In the genomic region with DNA sequence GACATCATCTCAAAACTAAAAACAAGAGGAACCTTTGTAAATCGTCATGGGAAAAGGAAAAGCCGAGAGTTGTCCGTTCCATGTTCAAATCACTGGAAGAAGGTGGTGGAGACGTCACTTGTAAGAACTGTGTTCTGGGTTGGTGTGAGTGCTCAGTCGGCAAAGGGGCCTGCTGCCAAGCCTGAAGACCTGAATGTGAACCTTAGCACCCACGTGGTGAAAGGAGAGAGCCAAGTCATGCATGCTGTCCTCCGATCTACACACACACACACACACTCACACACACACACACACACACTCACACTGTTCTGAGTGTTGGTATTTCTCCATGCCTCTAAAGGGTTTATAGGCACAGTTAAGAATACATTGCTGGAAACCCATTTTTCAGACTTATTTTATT, we compare ENCODE assay signal across 21 mouse cellular contexts. TPM values are rescaled to one million over a fixed set of nuclear protein-coding genes. Genes with fewer than 3 reads are reported as not detected.
DNase-seq lines count a peak whose midpoint lies in the region; ATAC-seq lines count a peak whose summit lies in the region.
"Had no signal": no experiment of that assay in that cellular context is flagged by ENCODE, and none has a peak within 500 bp of the region (broad histone marks: within the 10 kb centered on the region; RNA-seq: fewer than 3 reads in every experiment).

No protein-coding gene starts in this region.

- intact Hi-C loops in left cerebral cortex, postnatal 10 days (cut with DNase I): no loop called here

- no peak overlapping the region for H3K27ac ChIP-seq in kidney, embryonic 15.5 days
- H3K27ac ChIP-seq: embryonic facial prominence, embryonic 13.5 days; forebrain, embryonic 12.5 days; heart, embryonic 10.5 days; hindbrain, embryonic 12.5 days had no signal

- no peak for ATAC-seq in kidney, embryonic 15.5 days (replicated peaks; ENCODE audit: low FRiP score)
- ATAC-seq: activated CD4-positive, CD25-positive, alpha-beta regulatory T cell, adult 4 months; CD4-positive, CD25-positive, alpha-beta regulatory T cell, adult 4 months; forebrain, embryonic 16.5 days; hindbrain, embryonic 16.5 days; Patski had no signal

- H3K4me3 ChIP-seq in kidney, embryonic 15.5 days (replicated peaks): no peak overlapping the region
- H3K4me3 ChIP-seq: embryonic facial prominence, embryonic 13.5 days; forebrain, embryonic 12.5 days; heart, embryonic 10.5 days; hindbrain, embryonic 12.5 days had no signal

- 78% methylated on average over 7 of the region's 7 CpGs for WGBS in kidney, embryonic 15.5 days

- DNase-seq in cerebellum, postnatal 10 days: peak; percentile 41 to 53
- no peak for DNase-seq in cerebellum, postnatal 25 days
- peak; percentile 70 for DNase-seq in kidney, adult 18-20 months
- DNase-seq in kidney, adult 8-10 months: peak; percentile 81 to 86
- peak; percentile 80 to 91 for DNase-seq in kidney, postnatal 25 days
- no peak for DNase-seq in left cerebral cortex, postnatal 10 days (ENCODE audit: extremely low spot score in 1 of 2, low spot score in 2 of 2)
- DNase-seq in lung, postnatal 14 days: no peak
- DNase-seq: adrenal gland, postnatal 25 days; gastrocnemius, postnatal 25 days had no signal

- H3K27me3 ChIP-seq in kidney, embryonic 15.5 days: no peaks in the 10 kb centered on the region
- H3K27me3 ChIP-seq: embryonic facial prominence, embryonic 13.5 days; forebrain, embryonic 12.5 days; hindbrain, embryonic 12.5 days had no signal

- H3K9me3 ChIP-seq in kidney, embryonic 15.5 days (replicated peaks): no peaks in the 10 kb centered on the region
- H3K9me3 ChIP-seq: embryonic facial prominence, embryonic 13.5 days; forebrain, embryonic 12.5 days; G1E; heart, embryonic 10.5 days; hindbrain, embryonic 12.5 days had no signal

- H3K4me2 ChIP-seq in kidney, embryonic 15.5 days: no peak overlapping the region
- H3K4me2 ChIP-seq: embryonic facial prominence, embryonic 13.5 days; forebrain, embryonic 12.5 days; hindbrain, embryonic 12.5 days had no signal

- H3K4me1 ChIP-seq in kidney, embryonic 15.5 days: peaks cover 12% of the 10 kb centered on the region
- H3K4me1 ChIP-seq: embryonic facial prominence, embryonic 13.5 days; forebrain, embryonic 12.5 days; heart, embryonic 10.5 days; hindbrain, embryonic 12.5 days had no signal

- no peaks in the 10 kb centered on the region for H3K36me3 ChIP-seq in kidney, embryonic 15.5 days
- H3K36me3 ChIP-seq: embryonic facial prominence, embryonic 13.5 days; forebrain, embryonic 12.5 days; heart, embryonic 10.5 days; hindbrain, embryonic 12.5 days had no signal

- no peak overlapping the region for H3K9ac ChIP-seq in kidney, embryonic 15.5 days
- H3K9ac ChIP-seq: embryonic facial prominence, embryonic 13.5 days; forebrain, embryonic 12.5 days; hindbrain, embryonic 12.5 days had no signal

RNA-seq across cellular contexts. Expression of gene Clec10a, which starts 15.2 kb away (rescaled TPM):
- polyA plus RNA-seq in kidney, embryonic 15.5 days (2015; fragmentation: Nextera tagmentation; extraction: Ambion mirVana): 1.8 TPM in 1 of 2 replicates, not detected in the other
- total RNA-seq in left cerebral cortex, postnatal 10 days (2021): 1 to 10 TPM; 1.2 to 3.4 TPM
- polyA plus RNA-seq: activated CD4-positive, CD25-positive, alpha-beta regulatory T cell, adult 4 months; CD4-positive, CD25-positive, alpha-beta regulatory T cell, adult 4 months; Patski had no signal

RNA-seq across cellular contexts. Expression of gene Mgl2, which starts 41.1 kb away (rescaled TPM):
- 0.27 and 0.31 TPM in 2 replicates for polyA plus RNA-seq in kidney, embryonic 15.5 days (2015; fragmentation: Nextera tagmentation; extraction: Ambion mirVana)
- total RNA-seq in left cerebral cortex, postnatal 10 days (2021): under 1 TPM; 0.30 to 0.36 TPM
- total RNA-seq: G1E had no signal
- polyA plus RNA-seq: CD4-positive, CD25-positive, alpha-beta regulatory T cell, adult 4 months; forebrain, embryonic 12.5 days; G1E; Patski had no signal

RNA-seq across cellular contexts. Expression of gene Slc16a11, which starts 41.4 kb away (rescaled TPM):
- polyA plus RNA-seq in kidney, embryonic 15.5 days (2015; fragmentation: Nextera tagmentation; extraction: Ambion mirVana): 4.3 and 5.8 TPM in 2 replicates
- total RNA-seq in left cerebral cortex, postnatal 10 days (2021): 10 to 100 TPM; 33.9 to 37.1 TPM
- total RNA-seq: adrenal gland, postnatal 25 days; G1E; gastrocnemius, postnatal 25 days; granulocyte monocyte progenitor cell, adult 5-6 weeks had no signal
- polyA plus RNA-seq: activated CD4-positive, CD25-positive, alpha-beta regulatory T cell, adult 4 months; CD4-positive, CD25-positive, alpha-beta regulatory T cell, adult 4 months; G1E had no signal

RNA-seq across cellular contexts. Expression of gene Slc16a13, which starts 49.7 kb away (rescaled TPM):
- 13.3 TPM in 2 replicates for polyA plus RNA-seq in kidney, embryonic 15.5 days (2015; fragmentation: Nextera tagmentation; extraction: Ambion mirVana)
- total RNA-seq in left cerebral cortex, postnatal 10 days (2021): 10 to 100 TPM in 1 of 2 experiments, 1 to 10 TPM in 1; 8.9 to 10.6 TPM

RNA-seq across cellular contexts. Expression of gene Bcl6b, which starts 58.4 kb away (rescaled TPM):
- 26.9 and 28.4 TPM in 2 replicates for polyA plus RNA-seq in kidney, embryonic 15.5 days (2015; fragmentation: Nextera tagmentation; extraction: Ambion mirVana)
- 1 to 10 TPM; 7.1 to 8.6 TPM for total RNA-seq in left cerebral cortex, postnatal 10 days (2021)
- total RNA-seq: granulocyte monocyte progenitor cell, adult 5-6 weeks had no signal
- polyA plus RNA-seq: G1E, Patski had no signal

Comparison
In these comparisons a context has a peak if more than half of its experiments do, and no peak if none do; other contexts are left out.
1. DNase-seq: peak in cerebellum, postnatal 10 days (2 of 2), kidney, adult 18-20 months (single experiment), kidney, adult 8-10 months (2 of 2) and kidney, postnatal 25 days (2 of 2); none in cerebellum, postnatal 25 days (0 of 2), left cerebral cortex, postnatal 10 days (0 of 2) and lung, postnatal 14 days (single experiment).